Mouse (Mus musculus): ENCODE results near the gene Defb3. TPM values are rescaled to one million over a fixed set of nuclear protein-coding genes. Genes with fewer than 3 reads are reported as not detected.
"Not testable (repeated sequence)": the region's sequence is repeated elsewhere in the genome, so short reads cannot be mapped to it uniquely, and the experiment has no call there.

Defb3 gene
- total RNA-seq (2015) (not detected in 2 replicates), total RNA-seq (2017) (not detected in 2 replicates)

DNA sequence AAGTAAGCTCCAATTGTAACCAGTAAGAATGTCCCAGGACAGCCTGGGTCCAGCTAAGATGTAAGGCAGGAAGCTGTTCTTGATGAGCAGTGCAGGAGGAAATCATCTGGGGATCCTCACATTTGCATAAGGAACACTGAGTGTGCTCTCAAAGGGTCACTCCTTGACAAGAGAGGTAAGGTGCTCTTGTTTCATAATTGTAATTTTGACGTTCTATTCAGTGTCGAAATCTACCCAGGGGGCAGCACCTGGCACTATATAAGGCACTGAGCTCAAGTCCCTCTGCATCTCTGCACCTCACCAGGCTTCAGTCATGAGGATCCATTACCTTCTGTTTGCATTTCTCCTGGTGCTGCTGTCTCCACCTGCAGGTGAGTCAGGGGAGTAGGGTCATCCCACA lies at the start of gene Defb3:
TSS of gene Defb3 (plus strand) at position 301 of the 400 bp plus-strand sequence.
- ATAC-seq (replicated peaks; ENCODE audit: poor library complexity): not testable (repeated sequence)

GRCm38 (mm10) chr8:19247280-19247679 lies 45.9 kb upstream of the Defb3 start, which contains the start of gene Defb5:
Gene Defb5 (plus strand): TSS chr8:19247580.
- no peak for ATAC-seq (replicated peaks; ENCODE audit: poor library complexity)

DNA sequence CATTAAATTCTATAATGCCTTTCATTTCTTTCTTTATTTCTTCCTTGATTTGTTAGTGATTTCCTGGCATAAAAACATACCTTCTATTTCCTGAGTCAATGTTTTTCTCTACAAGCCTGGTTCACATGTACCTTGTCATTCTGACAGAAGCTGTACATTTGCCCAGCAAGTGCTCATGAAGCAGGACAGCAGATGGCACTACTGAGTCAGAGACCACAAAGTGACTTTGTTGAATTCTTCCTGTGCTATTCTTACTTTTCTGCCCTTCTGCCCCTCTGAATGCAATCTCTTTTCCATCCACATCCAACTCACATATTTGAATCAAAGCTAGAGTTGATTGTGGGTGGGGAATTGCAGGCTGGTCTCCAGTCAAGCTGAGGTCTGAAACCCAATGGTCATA lies 35.0 kb upstream of the Defb3 start:
- no peak for ATAC-seq (replicated peaks; ENCODE audit: poor library complexity)

DNA sequence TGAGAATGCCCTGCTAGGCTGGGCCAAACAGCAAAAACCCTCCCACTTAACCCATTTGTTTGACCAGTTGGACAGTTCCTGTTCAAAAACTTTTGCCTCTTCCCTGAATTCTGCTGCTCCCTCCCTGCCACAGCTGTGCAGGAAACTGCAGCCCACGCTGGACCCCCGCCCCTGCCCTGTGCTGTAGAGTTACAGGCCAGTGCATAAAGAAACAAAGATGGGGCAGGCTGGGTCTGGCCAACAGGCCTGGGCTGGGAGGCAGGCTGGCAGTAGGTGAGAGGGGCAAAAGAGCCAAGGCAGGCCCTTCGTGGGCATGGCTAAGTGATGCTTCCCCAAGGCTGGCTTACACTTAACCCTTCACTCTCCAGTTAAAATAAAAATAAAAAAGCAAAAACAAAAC lies 33.5 kb upstream of the Defb3 start:
- no peak for ATAC-seq (replicated peaks; ENCODE audit: poor library complexity)

GRCm38 (mm10) chr8:19298361-19298760 lies 5.2 kb downstream of the Defb3 start:
- not testable (repeated sequence) for ATAC-seq (replicated peaks; ENCODE audit: poor library complexity)

GRCm38 (mm10) chr8:19331836-19332235 lies 38.7 kb downstream of the Defb3 start:
- ATAC-seq (replicated peaks; ENCODE audit: poor library complexity): 0 out of 2 replicates have a peak, but pooled peaks have one; percentile 34

Other genes starting within 250 kb of the Defb3 start
- not detected in 2 replicates for gene Defb39, start 228.6 kb upstream of the Defb3 start, total RNA-seq (2015)
- gene Defb39, start 228.6 kb upstream of the Defb3 start, total RNA-seq (2017): not detected in 2 replicates
- not detected in 2 replicates for gene Defb12, start 178.5 kb upstream of the Defb3 start, total RNA-seq (2015)
- not detected in 2 replicates for gene Defb12, start 178.5 kb upstream of the Defb3 start, total RNA-seq (2017)
- gene Defb34, start 169.6 kb upstream of the Defb3 start, total RNA-seq (2015): not detected in 2 replicates
- not detected in 2 replicates for gene Defb34, start 169.6 kb upstream of the Defb3 start, total RNA-seq (2017)
- not detected in 2 replicates for gene Gm45826, start 152.6 kb upstream of the Defb3 start, total RNA-seq (2015)
- not detected in 2 replicates for gene Gm45826, start 152.6 kb upstream of the Defb3 start, total RNA-seq (2017)
- gene Defb14, start 99.0 kb upstream of the Defb3 start, total RNA-seq (2015): not detected in 2 replicates
- gene Defb14, start 99.0 kb upstream of the Defb3 start, total RNA-seq (2017): not detected in 2 replicates
- not detected in 2 replicates for gene Defb4, start 94.7 kb upstream of the Defb3 start, total RNA-seq (2015)
- not detected in 2 replicates for gene Defb4, start 94.7 kb upstream of the Defb3 start, total RNA-seq (2017)
- gene Defb6, start 67.9 kb upstream of the Defb3 start, total RNA-seq (2015): not detected in 2 replicates
- gene Defb6, start 67.9 kb upstream of the Defb3 start, total RNA-seq (2017): not detected in 2 replicates
- not detected in 2 replicates for gene Defb46, start 53.4 kb upstream of the Defb3 start, total RNA-seq (2015)
- not detected in 2 replicates for gene Defb46, start 53.4 kb upstream of the Defb3 start, total RNA-seq (2017)
- gene Defb5, start 45.8 kb upstream of the Defb3 start, total RNA-seq (2015): not detected in 2 replicates
- not detected in 2 replicates for gene Defb5, start 45.8 kb upstream of the Defb3 start, total RNA-seq (2017)
- not detected in 2 replicates for gene Defb8, start 154.2 kb downstream of the Defb3 start, total RNA-seq (2015)
- gene Defb8, start 154.2 kb downstream of the Defb3 start, total RNA-seq (2017): not detected in 2 replicates
- gene Defb7, start 201.7 kb downstream of the Defb3 start, total RNA-seq (2015): not detected in 2 replicates
- gene Defb7, start 201.7 kb downstream of the Defb3 start, total RNA-seq (2017): not detected in 2 replicates

Measured in megakaryocyte progenitor cell, adult 5-6 weeks (primary cell).